Mouse (Mus musculus) retina, embryonic 14.5 days (tissue): ENCODE data around the gene Eed.

Experiments
- DNase-seq: peaks from one replicate; pipeline ENCODE4 v3.0.0-alpha.2; 2015; ENCODE audit warnings: low spot score

The Eed gene

DNA sequence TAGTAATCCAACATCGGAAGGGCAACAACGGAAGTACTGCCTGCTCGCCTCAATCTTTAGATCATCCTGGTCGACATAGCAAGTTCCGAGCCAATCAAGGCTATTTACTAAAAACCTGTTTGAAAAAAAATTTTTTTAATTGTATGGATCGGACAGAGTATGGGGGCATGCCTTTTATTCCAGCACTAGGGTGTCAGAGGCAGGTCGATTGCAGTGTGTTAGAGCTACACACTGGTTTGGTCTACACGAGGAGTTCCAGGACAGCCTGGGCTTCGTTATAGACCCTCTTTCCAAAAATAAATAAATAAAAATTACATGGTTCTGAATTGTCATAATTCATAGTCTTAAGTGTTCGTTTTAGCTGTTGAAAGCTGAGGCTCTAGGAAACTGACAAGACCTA, 774 bp upstream of the Eed start:
- no peak for DNase-seq

DNA sequence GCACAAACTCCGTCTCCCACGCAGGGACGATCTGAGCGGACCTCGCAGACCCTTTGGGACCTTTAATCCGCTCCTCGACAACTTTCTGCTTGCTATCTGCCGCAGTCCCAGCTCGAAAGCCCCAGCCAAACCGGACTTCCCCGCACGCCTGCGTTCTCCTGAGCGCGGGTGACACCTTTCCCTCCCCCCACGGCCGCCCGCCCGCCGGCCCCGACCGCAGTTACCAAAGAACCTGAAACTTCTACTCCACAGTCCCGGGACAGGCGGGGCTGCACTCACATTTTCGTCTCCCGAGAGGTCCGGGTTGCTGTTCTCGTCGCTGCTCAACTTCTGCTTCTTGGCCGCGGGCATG, 674 bp downstream of the Eed start:
- DNase-seq: no peak

DNA sequence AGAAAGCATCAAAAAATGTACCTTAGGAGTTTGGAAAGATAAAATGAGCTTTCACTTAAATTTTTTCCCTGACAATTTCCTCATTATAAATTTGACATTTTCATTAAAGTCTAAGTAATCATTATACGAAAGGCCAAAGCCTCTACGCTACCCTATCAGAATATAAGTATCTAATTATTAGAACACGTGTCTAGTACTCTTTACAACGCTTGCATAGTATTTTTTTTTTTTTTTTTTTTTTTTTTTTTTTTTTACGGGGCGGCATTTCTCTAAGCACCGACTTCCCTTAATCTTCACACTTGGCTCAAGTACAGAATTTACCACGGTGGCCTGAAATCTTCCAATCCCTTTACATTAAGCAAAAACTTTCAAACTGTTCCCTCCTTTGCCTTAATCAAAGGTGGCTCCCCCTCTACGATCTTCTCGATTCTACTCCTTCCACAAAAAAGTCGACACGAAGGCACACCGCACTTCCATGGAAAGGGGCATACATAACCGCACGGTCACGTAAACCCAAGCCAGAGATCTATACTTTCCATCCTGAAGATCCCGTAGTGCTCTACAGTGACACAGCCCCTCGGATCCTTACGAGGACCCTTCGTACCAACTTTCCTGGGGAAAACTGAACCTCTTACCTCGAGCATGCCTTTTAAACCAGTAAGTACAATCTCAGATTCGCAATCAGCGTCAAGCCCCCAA, 1.2 kb downstream of the Eed start:
- no peak for DNase-seq

DNA sequence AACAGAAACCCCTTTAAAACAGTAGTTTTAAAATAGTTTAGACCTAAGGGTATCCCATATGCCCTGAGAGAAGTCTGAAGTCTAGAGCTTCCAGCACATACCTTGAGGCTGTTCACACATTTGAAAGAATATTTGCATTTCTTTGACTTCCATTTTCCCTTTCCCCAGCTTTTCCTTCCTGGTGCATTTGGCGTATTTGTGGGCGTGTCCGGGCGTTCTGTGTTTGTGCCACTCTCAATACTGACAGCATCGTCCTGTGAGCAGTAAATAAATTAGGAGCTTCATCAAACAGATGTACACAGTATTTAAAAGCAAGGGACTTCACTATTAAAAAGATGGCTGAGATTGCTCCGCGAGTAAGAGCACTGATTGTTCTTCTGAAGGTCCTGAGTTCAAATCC, 4.0 kb downstream of the Eed start:
- no peak for DNase-seq

DNA sequence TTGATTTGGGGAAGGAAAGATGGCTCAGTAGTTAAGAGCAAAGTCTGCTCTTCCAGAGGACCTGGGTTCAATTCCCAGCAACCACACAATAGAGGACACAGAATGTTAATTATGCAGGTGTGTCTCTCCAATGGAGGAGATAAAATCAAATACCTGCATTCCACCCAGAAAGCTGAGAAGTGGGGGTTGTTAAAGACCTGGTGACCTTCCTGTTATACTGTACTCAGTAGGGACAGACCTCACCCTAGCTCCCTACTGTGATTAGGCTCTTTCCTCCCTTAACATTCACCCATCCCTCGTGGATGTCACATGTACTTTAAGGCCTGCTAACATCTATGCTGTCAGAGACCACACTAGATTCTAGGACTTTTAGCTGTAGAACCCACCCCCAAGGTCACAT, 5.2 kb downstream of the Eed start:
- DNase-seq: no peak

DNA sequence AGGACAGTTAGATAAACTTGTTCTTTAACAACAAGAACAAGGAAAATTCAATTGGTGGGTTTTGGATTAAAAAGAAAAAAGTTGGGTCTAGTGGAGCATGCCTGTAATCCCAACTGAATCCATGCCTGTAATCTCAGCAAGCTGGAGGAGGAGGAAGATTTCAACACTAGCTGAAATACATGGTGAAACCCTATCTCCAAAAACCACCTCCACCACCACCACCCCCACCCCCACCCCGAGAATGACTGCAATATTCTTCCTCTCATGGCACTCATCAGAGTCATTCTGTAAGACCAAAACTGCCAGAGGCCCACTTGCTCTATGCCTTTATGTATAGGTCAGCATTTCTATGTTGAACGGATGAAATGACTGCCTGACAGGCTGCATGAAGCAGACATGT, 13.5 kb downstream of the Eed start:
- no peak for DNase-seq

DNA sequence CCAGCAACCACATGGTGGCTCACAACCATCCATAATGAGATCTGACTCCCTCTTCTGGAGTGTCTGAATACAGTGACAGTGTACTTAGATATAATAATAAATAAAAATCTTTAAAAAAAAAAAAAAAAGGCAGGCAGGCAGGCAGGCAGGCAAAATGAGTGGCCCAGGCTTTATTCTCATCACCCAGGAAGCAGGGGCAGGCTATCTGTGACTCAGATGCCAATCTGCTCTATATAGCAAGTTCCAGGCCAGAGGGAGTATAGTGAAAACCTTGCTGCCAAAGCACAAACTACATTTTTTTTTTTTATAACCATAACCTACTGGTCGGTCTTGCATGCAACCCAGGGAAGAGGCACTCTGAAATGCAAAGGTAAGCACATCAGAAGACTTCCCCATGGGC, 14.0 kb downstream of the Eed start:
- DNase-seq: no peak

DNA sequence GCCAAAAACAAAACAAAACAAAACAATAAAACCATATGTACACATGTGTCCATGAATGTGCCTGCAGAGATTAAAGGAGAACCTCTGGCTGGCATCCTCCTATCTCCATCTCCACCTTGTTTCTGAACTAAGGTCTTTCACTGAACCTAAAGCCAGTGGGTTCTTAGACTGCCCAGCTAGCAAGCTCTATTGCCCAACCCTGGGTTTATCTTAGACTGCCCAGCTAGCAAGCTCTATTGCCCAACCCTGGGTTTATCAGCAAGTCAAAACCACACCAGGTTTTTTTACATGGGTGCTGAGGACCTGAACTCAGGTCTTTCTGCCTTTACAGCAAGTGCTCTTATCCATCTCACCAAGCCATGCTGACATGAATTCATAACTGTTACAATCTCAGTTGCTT, 17.6 kb downstream of the Eed start:
- DNase-seq: no peak

DNA sequence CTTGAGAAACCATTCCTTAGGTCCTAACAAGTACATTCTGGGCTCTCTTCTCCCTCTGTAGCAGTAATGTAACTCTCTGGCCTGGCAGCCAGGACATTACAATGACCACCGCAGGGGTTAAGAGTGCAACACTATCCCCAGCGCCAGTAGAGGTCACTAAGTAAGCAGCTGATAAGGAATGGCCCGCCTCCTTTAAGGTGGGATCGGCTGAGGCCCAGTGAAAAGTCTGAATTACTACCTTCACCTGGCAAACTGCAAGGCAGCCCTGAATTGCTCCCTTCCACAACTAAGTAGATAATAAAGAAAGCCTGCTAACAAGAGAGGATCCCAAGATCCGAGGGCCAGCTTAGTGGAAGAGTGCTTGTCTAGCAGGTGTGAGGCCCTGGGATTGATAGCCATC, 23.5 kb downstream of the Eed start:
- DNase-seq: no peak

DNA sequence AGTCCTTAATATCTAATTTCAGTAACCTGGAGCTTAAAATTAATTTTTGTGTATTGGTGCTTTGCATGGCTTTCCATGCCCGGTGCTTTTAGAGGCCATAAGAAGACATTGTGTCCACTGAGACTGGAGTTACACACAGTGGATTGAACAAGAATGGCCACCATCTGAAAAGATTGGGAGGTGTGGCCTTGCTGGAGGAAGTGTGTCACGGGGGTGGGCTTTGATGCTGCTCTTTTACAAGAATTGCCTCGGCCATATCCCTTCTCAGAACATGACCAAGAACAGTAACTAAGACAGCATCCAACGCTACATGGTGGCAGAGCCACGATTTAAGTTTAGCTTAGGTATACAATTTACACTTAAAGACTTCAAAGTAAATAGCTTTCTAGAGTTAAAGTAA, 26.5 kb downstream of the Eed start:
- DNase-seq: no peak

DNA sequence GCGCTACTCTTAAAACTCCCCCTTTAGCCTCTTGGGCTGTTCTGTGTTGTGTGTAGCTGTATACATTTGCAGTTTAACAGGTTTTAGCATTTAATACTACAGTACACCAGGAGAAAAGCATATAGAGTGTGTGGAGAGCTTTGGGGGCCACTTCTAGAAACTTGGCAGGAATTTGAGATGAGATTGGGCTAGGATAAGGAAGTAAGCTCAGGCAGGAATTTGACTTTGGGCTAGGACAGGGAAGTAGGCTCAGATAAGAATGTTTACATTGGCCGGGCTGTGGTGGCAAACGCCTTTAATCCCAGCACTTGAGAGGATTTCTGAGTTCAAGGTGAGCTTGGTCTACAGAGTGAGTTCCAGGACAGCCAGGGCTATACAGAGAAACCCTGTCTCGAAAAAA, 31.4 kb downstream of the Eed start:
- DNase-seq: no peak

DNA sequence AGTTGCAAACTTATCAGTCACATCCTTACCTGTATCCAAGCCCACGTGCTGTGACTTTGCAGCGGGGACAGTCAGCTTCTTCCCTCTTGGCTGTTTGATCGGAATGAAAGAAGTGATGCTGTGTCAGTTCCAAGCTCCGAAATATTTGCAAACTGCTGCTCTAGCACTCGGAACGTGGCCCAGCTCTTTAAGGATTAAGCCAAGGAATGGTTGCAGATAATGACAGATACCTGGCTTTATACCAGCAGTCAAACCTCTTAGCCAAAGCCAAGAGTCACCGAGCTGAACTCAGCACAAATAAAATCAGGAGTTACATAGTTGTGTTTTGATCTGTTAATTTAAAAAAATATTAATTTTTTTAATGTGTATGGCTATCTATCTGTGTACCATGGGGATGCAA, 32.8 kb downstream of the Eed start:
- DNase-seq: no peak

DNA sequence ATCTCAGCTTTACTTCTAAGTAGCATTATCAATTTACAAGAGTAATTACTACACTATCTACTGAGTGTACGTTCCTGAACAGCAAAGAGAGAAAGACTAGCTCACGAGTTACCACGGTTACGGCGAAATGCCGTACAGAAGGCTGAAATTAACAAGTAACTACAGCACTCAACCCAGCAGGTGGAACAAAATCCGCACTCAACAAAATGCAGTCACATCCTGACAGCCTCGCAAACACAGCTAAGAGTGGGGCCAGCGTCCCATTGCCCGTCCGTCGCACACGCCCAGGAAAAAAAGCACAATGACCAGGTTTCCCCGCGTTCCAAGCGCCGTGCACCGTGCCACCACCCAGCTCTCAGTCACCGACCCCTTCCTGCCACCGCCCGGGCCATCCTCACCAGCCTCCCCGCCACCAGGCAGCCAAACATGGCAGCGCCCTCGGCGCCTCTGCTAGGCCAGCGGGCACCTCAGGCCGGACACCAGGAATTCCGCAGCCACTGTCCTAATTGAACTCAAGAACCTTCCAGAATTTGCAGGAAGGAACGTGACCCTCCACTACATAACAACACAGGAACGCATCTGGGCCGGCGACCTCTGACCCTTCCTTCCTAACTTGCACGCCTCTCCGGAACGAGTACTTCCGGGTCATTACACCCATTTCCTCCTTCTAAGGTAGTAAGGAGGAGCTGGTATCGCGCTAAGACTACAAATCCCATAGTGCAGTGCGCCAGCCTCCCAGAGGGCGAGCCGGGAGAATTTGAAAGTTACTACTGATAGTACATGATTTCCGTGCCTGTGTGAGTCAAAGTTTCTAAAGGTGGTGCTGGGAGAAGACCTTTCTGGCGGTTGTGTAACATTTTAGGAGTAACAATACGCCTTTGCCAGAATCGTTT, 40.0 kb downstream of the Eed start, which contains the start of gene Hikeshi:
Gene Hikeshi, minus strand, starts transcription at position 634 of the 893 bp plus-strand sequence.
- peak; percentile 98 for DNase-seq

DNA sequence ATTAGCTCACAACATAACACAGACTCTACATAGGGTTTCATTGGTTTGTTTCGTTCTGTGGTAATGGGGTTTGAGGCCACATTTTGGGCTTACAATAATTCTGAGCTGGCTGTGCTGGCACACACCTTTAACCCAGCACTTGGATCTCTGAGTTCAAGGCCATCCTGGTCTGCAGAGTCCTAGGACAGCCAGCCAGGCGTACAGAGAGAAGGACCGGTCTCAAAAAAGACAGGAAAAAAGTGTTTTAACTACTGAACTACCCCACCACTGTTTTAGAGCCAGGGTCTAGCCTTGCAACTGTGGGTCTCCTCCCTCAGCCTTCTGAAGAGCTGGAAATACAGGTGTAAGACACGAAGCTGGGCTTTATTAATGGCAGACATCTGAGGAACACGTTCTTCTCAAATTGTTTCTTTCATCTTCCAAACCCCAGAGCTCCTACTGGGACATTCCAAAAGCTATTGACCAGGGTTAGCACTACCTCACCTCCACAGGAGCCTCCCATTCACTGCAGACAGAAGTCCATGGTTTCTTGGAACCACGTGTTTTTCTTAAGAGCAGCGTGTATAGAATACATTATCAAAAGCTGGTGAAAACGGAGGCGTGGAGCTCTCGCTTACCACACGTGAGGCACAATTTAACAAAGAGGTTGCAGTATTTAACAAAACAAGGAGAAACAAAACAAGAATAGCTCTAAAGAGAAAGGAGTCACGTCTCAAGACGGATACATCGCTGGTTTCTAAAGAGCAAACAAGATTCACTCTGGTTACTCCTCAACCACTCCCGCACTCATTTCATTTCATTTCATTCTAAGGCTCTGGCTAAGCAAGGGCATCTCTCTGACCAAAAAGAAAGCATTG, 41.1 kb downstream of the Eed start:
- no peak for DNase-seq

DNA sequence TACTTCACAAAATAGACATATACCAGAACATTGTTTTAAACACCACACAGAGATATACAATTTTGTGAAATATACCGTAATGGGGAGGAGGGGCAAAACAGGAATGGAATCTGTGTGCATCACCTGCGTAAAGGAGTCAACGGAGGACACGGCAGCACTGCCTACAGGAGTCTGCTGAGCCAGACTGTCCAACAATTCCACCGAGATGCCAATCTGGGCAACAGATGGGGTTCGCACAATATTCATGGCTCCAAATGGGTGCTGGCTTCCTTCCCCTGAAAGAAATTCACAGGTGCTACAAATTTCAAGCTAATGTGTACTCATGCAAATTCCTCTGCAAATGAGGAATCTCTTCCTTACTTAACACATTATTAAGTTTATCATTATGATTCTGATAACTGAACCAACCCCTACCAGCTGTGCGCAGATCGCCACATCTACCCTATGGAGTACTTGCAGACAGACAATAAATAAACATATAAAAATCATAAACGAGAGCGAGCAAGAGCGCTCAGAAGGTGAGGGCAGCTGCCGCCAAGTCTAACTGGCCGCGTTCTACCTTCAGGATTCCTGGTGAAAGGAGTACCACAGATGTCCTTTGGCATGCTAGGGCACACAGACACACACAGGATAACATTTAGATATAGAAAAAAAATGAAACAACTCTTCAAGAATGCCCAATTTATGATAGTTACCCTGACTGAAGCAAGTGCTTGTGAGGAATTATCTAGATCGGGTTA, 57.2 kb downstream of the Eed start:
- no peak for DNase-seq

DNA sequence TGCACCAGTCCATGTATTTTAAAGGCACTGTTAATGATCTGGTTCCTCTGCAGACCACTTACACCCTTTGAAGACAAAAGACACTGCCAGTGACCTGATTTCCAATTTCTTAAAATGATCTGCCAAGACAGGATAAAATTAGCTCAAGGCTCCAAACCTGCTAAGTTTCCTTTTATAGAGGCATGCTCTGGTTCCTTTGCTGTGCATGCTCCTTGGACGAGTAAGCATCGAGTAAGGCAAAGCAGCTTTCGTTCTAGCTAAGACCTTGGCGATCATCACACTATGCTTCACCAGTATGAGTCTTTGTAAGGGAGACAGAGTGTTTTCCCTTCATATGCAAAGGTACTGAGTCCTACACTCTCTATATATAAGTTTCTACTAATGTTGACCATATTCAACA, 63.0 kb downstream of the Eed start:
- DNase-seq: no peak

DNA sequence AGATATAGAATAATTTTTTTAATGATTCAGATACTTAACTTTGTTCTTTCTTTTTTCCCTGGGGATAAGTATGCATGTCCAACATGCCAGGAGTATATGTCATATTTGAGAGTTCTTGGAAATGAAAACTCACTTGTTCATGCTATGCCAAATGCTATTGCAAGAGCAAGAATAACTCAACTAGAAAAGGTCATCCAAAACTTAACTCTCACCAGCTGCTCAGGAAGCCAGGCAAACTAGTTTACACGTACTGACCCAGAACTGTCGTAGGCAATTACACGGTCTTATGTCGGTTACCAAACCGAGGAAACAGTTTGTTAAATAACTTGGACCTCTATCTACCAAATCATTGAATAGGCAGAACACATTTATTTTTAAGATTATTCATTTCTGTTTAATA, 64.1 kb downstream of the Eed start:
- peak; percentile 55 for DNase-seq

DNA sequence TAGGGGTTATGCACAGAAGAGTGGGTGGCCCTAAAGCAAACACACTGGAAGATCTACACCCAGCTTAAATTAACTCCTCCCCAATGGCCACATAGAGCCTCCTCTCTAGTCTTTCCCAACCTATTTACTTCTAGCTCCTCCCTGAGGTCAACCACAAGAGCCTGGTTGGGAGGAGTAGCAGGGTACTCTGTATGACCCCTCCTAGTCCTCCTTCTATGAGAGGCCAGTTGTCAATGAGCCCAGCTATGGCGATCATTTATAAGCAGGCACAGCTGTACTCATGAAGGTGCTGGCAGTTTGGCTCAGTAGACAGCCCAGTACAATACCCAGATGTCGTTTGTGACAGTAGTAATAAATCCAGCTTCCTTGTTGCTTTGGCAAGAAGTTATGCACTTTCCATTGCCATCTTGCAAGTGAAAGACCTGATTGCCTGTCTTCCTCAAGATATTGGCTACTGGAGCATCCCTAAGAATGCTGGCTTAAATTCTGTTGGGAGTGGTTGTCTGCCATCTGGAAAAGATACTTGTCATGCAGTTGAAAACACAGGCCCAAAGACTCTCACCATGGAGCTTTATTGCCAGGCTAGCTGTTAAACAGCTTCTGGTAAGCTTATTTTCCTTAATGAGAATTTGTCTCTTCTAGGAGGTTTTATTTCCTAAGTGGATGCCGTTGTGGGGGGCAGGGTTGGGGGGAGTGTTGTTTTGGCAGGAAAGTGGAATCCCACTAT, 67.2 kb downstream of the Eed start:
- no peak for DNase-seq

DNA sequence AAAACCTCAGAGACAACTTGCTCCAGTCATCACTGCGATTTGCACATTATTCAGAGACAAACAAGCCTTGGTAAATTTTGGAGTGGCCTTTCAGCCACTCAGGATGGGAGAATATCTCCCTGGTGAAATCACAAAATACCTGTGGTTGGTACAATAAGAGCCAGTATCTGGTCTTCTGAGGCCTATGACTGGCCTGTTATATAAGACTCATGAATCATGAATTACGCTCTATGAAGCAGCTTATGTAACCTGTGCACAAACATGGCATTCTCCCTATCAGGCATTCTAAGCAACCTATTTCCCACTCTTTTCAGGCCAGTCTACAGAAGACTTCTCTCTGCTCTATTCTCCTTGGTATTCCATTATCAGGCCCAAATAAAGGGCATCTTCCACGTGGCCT, 68.4 kb downstream of the Eed start:
- DNase-seq: no peak

DNA sequence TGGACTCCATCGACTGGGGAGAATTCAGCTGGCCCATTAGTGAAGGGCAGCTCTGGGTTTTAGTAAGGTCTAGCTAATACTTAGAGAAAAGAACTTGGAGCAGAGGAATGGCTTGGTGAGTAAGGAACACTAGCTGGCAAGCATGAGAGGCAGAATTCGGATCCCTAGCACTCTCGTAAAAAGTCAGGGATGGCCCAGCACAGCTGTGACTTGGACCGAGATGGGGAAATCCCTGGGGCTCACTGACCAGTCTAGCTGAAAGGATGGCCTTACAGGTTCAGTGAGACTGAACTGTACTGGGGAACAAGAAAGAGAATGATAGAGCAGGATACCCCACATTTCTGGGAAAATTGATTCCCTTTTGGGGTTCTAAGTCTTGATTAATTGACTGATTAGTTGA, 71.1 kb downstream of the Eed start:
- DNase-seq: no peak

DNA sequence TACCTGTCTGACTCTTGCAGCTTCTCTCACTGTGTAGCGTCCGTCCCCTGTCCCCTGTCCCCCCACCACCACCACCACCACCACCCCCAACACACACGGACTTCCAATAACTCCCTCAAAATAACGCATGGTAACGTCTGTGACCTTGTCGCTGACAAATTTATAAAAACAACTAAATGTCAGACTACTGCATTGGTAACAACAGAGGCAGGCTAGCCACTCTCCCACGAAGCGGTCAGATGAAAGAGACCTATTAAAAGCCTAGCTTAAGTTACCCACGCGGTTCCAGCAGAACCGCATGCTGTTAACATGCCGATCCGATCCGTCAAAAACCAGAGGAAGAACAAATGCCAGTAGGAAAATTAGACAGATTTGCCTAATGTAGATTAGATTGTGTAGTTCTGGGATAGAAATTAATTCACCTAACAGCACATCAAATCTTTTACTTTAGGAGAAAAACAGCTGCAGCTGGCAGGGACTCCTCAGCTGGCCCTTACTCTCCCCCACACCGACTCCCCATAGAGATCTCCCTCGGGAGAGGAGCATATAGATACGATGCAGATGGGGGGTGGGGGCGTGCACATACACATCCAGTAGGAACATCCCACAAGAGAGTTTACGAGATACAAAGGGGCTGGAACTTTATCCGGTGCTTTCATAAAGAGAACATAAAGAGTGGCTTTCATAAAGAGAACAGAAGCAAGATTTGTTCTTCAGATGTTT, 71.7 kb downstream of the Eed start:
- DNase-seq: no peak
